Mouse (Mus musculus): ENCODE measurements around the gene Sh3bp5. TPM values are rescaled to one million over a fixed set of nuclear protein-coding genes. Genes with fewer than 3 reads are reported as not detected.

Gene Sh3bp5
- polyA plus RNA-seq, 1 experiment from 2014 or later = 33.9 TPM

GRCm38 (mm10) chr14:31416411-31416810 lies 19.5 kb downstream of the Sh3bp5 start:
- no peak for ATAC-seq
- Histone ChIP-seq H3K4me2 (ENCODE audit: low read length) (no peak overlapping the region), H3K4me3 (ENCODE audit: low read depth, low read length) (no peak overlapping the region), H3K4me1 (ENCODE audit: control insufficient read depth, insufficient read depth, low read length) (0 out of 2 replicates have a peak, but pooled peaks cover 2% of the 10 kb centered on the region), H3K27ac (ENCODE audit: low read depth, low read length) (no peak overlapping the region), H3K27me3 (replicated peaks; ENCODE audit: control insufficient read depth, insufficient read depth, low read length) (no peaks in the 10 kb centered on the region), H3K9me3 (replicated peaks; ENCODE audit: control insufficient read depth, low read length) (no peaks in the 10 kb centered on the region), H3K9ac (ENCODE audit: low read length) (no peak overlapping the region), H3K36me3 (ENCODE audit: control insufficient read depth, insufficient read depth, low read length) (0 out of 2 replicates have a peak, but pooled peaks cover 5% of the 10 kb centered on the region)
- WGBS = 79% methylated on average over 3 of the region's 3 CpGs
- no peak for DNase-seq (ENCODE audit: low spot score)

- Histone ChIP-seq H3K4me1 (ENCODE audit: control insufficient read depth, insufficient read depth, low read length) (0 out of 2 replicates have a peak, but pooled peaks cover 2% of the 10 kb centered on the region), H3K27ac (ENCODE audit: low read depth, low read length) (no peak overlapping the region)
Measured at GRCm38 (mm10) chr14:31414967-31415376, 20.9 kb downstream of the Sh3bp5 start.

GRCm38 (mm10) chr14:31414235-31414966 lies 21.5 kb downstream of the Sh3bp5 start:
- 80% methylated on average over 10 of the region's 10 CpGs for WGBS
- ATAC-seq (no peak), DNase-seq (ENCODE audit: low spot score) (no peak)
- no peaks in the 10 kb centered on the region for H3K9me3 ChIP-seq (replicated peaks; ENCODE audit: control insufficient read depth, low read length)
- H3K4me3 ChIP-seq (ENCODE audit: low read depth, low read length) = no peak overlapping the region
- peaks cover 14% of the 10 kb centered on the region; the same call in 1 of the 2 replicates for H3K36me3 ChIP-seq (ENCODE audit: control insufficient read depth, insufficient read depth, low read length)
- H3K4me2 ChIP-seq (ENCODE audit: low read length) = no peak overlapping the region
- no peaks in the 10 kb centered on the region for H3K27me3 ChIP-seq (replicated peaks; ENCODE audit: control insufficient read depth, insufficient read depth, low read length)
- no peak overlapping the region for H3K9ac ChIP-seq (ENCODE audit: low read length)
- H3K27ac ChIP-seq (ENCODE audit: low read depth, low read length) = no peak overlapping the region
- H3K4me1 ChIP-seq (ENCODE audit: control insufficient read depth, insufficient read depth, low read length) = 0 out of 2 replicates have a peak, but pooled peaks cover 2% of the 10 kb centered on the region

More at GRCm38 (mm10) chr14:31414967-31415376, 20.9 kb downstream of the Sh3bp5 start:
- Histone ChIP-seq H3K4me3 (ENCODE audit: low read depth, low read length) (no peak overlapping the region), H3K9ac (ENCODE audit: low read length) (no peak overlapping the region), H3K4me2 (ENCODE audit: low read length) (no peak overlapping the region), H3K27me3 (replicated peaks; ENCODE audit: control insufficient read depth, insufficient read depth, low read length) (no peaks in the 10 kb centered on the region), H3K9me3 (replicated peaks; ENCODE audit: control insufficient read depth, low read length) (no peaks in the 10 kb centered on the region), H3K36me3 (ENCODE audit: control insufficient read depth, insufficient read depth, low read length) (peaks cover 14% of the 10 kb centered on the region; the same call in 1 of the 2 replicates)
- DNase-seq (ENCODE audit: low spot score) (no peak), ATAC-seq (no peak)
- 84% methylated on average over 7 of the region's 7 CpGs for WGBS

- WGBS = 28% methylated on average over 6 of the region's 6 CpGs
- Histone ChIP-seq H3K9ac (ENCODE audit: low read length) (no peak overlapping the region), H3K27ac (ENCODE audit: low read depth, low read length) (no peak overlapping the region), H3K4me2 (ENCODE audit: low read length) (no peak overlapping the region), H3K4me1 (ENCODE audit: control insufficient read depth, insufficient read depth, low read length) (0 out of 2 replicates have a peak, but pooled peaks cover 2% of the 10 kb centered on the region), H3K9me3 (replicated peaks; ENCODE audit: control insufficient read depth, low read length) (no peaks in the 10 kb centered on the region), H3K36me3 (ENCODE audit: control insufficient read depth, insufficient read depth, low read length) (peaks cover 17% of the 10 kb centered on the region; the same call in 1 of the 2 replicates), H3K4me3 (ENCODE audit: low read depth, low read length) (no peak overlapping the region), H3K27me3 (replicated peaks; ENCODE audit: control insufficient read depth, insufficient read depth, low read length) (no peaks in the 10 kb centered on the region)
- DNase-seq (ENCODE audit: low spot score) (no peak), ATAC-seq (no peak)
Measured at GRCm38 (mm10) chr14:31413475-31414086, 22.3 kb downstream of the Sh3bp5 start.

GRCm38 (mm10) chr14:31412651-31413056 lies 23.2 kb downstream of the Sh3bp5 start:
- no peak overlapping the region for H3K9ac ChIP-seq (ENCODE audit: low read length)
- ATAC-seq = no peak
- no peak overlapping the region for H3K4me3 ChIP-seq (ENCODE audit: low read depth, low read length)
- H3K27me3 ChIP-seq (replicated peaks; ENCODE audit: control insufficient read depth, insufficient read depth, low read length) = no peaks in the 10 kb centered on the region
- H3K36me3 ChIP-seq (ENCODE audit: control insufficient read depth, insufficient read depth, low read length) = peaks cover 17% of the 10 kb centered on the region; the same call in 1 of the 2 replicates
- H3K4me2 ChIP-seq (ENCODE audit: low read length) = no peak overlapping the region
- H3K9me3 ChIP-seq (replicated peaks; ENCODE audit: control insufficient read depth, low read length) = no peaks in the 10 kb centered on the region
- 87% methylated on average over 10 of the region's 10 CpGs for WGBS
- no peak for DNase-seq (ENCODE audit: low spot score)
- H3K4me1 ChIP-seq (ENCODE audit: control insufficient read depth, insufficient read depth, low read length) = 0 out of 2 replicates have a peak, but pooled peaks cover 2% of the 10 kb centered on the region
- H3K27ac ChIP-seq (ENCODE audit: low read depth, low read length) = no peak overlapping the region

- Histone ChIP-seq H3K27me3 (replicated peaks; ENCODE audit: control insufficient read depth, insufficient read depth, low read length) (no peaks in the 10 kb centered on the region), H3K9me3 (replicated peaks; ENCODE audit: control insufficient read depth, low read length) (no peaks in the 10 kb centered on the region), H3K36me3 (ENCODE audit: control insufficient read depth, insufficient read depth, low read length) (peaks cover 24% of the 10 kb centered on the region), H3K4me2 (ENCODE audit: low read length) (no peak overlapping the region), H3K4me3 (ENCODE audit: low read depth, low read length) (no peak overlapping the region), H3K4me1 (ENCODE audit: control insufficient read depth, insufficient read depth, low read length) (0 out of 2 replicates have a peak, but pooled peaks cover 2% of the 10 kb centered on the region), H3K9ac (ENCODE audit: low read length) (no peak overlapping the region), H3K27ac (ENCODE audit: low read depth, low read length) (no peak overlapping the region)
- ATAC-seq (no peak), DNase-seq (ENCODE audit: low spot score) (no peak)
- WGBS = 91% methylated on average over 4 of the region's 4 CpGs
Measured at GRCm38 (mm10) chr14:31410737-31411136, 25.1 kb downstream of the Sh3bp5 start.

GRCm38 (mm10) chr14:31410123-31410724 lies 25.7 kb downstream of the Sh3bp5 start:
- WGBS = 89% methylated on average over 9 of the region's 9 CpGs
- no peak overlapping the region for H3K4me3 ChIP-seq (ENCODE audit: low read depth, low read length)
- no peaks in the 10 kb centered on the region for H3K9me3 ChIP-seq (replicated peaks; ENCODE audit: control insufficient read depth, low read length)
- no peak overlapping the region for H3K9ac ChIP-seq (ENCODE audit: low read length)
- H3K36me3 ChIP-seq (ENCODE audit: control insufficient read depth, insufficient read depth, low read length) = peaks cover 26% of the 10 kb centered on the region
- H3K4me1 ChIP-seq (ENCODE audit: control insufficient read depth, insufficient read depth, low read length) = 0 out of 2 replicates have a peak, but pooled peaks cover 2% of the 10 kb centered on the region
- no peak overlapping the region for H3K27ac ChIP-seq (ENCODE audit: low read depth, low read length)
- ATAC-seq (no peak), DNase-seq (ENCODE audit: low spot score) (no peak)
- no peaks in the 10 kb centered on the region for H3K27me3 ChIP-seq (replicated peaks; ENCODE audit: control insufficient read depth, insufficient read depth, low read length)
- no peak overlapping the region for H3K4me2 ChIP-seq (ENCODE audit: low read length)

GRCm38 (mm10) chr14:31408666-31409065 lies 27.2 kb downstream of the Sh3bp5 start:
- no peak overlapping the region for H3K4me3 ChIP-seq (ENCODE audit: low read depth, low read length)
- H3K4me1 ChIP-seq (ENCODE audit: control insufficient read depth, insufficient read depth, low read length) = 0 out of 2 replicates have a peak, but pooled peaks cover 2% of the 10 kb centered on the region
- H3K27me3 ChIP-seq (replicated peaks; ENCODE audit: control insufficient read depth, insufficient read depth, low read length) = no peaks in the 10 kb centered on the region
- no peaks in the 10 kb centered on the region for H3K9me3 ChIP-seq (replicated peaks; ENCODE audit: control insufficient read depth, low read length)
- ATAC-seq (no peak), DNase-seq (ENCODE audit: low spot score) (no peak)
- 82% methylated on average over 8 of the region's 8 CpGs for WGBS
- H3K27ac ChIP-seq (ENCODE audit: low read depth, low read length) = no peak overlapping the region
- no peak overlapping the region for H3K9ac ChIP-seq (ENCODE audit: low read length)
- H3K4me2 ChIP-seq (ENCODE audit: low read length) = no peak overlapping the region
- H3K36me3 ChIP-seq (ENCODE audit: control insufficient read depth, insufficient read depth, low read length) = peaks cover 27% of the 10 kb centered on the region
